Mouse (Mus musculus) intestine, embryonic 14.5 days (tissue): ENCODE measurements around the gene Lbhd1. TPM values are rescaled to one million over a fixed set of nuclear protein-coding genes. Genes with fewer than 3 reads are reported as not detected.
"Not testable (repeated sequence)": the region's sequence is repeated elsewhere in the genome, so short reads cannot be mapped to it uniquely, and the experiment has no call there.

Experiments used
- ATAC-seq: fragments of 200-750 bp; cut with Nextera tagmentation; replicated peaks from 2 replicates; pipeline ENCODE4 v1.8.0; 2017; ENCODE audit warnings: low read depth, moderate number of reproducible peaks, moderate TSS enrichment, moderate library complexity; ENCODE audit not compliant: low FRiP score, low TSS enrichment
- DNase-seq: peaks from one replicate; pipeline ENCODE4 v3.0.0-alpha.2; 2018; ENCODE audit warnings: low spot score
- H3K27ac ChIP-seq: fragments of 300-500 bp; sonication (generic); 2 replicates; pipeline ENCODE4 v1.5.1; 2014; ENCODE audit warnings: low read depth, mild to moderate bottlenecking, control low read depth
- H3K27me3 ChIP-seq: fragments of 300-500 bp; sonication (generic); replicated peaks from 2 replicates; pipeline ENCODE4 v1.6.1; 2014; ENCODE audit warnings: low read length, control low read depth; ENCODE audit not compliant: control insufficient read depth, insufficient read depth
- H3K36me3 ChIP-seq: fragments of 300-500 bp; sonication (generic); 2 replicates; pipeline ENCODE4 v1.6.1; 2014; ENCODE audit warnings: low read length, control low read depth; ENCODE audit not compliant: control insufficient read depth, insufficient read depth
- H3K4me1 ChIP-seq: fragments of 300-500 bp; sonication (generic); replicated peaks from 2 replicates; pipeline ENCODE4 v1.6.1; 2014; ENCODE audit warnings: low read length, control low read depth, mixed read lengths; ENCODE audit not compliant: control insufficient read depth, insufficient read depth
- H3K4me2 ChIP-seq: fragments of 300-500 bp; sonication (generic); 2 replicates; pipeline ENCODE4 v1.6.1; 2014; ENCODE audit warnings: low read length
- H3K4me3 ChIP-seq: fragments of 300-500 bp; sonication (generic); 2 replicates; pipeline ENCODE4 v1.5.1; 2014; ENCODE audit warnings: low read depth, low read length, control low read depth, mixed read lengths
- H3K9ac ChIP-seq: fragments of 300-500 bp; sonication (generic); 2 replicates; pipeline ENCODE4 v1.6.1; 2014; ENCODE audit warnings: mild to moderate bottlenecking, low read length
- H3K9me3 ChIP-seq: fragments of 300-500 bp; sonication (generic); 2 replicates; pipeline ENCODE4 v1.6.1; 2016; ENCODE audit warnings: low read length, control low read depth; ENCODE audit not compliant: control insufficient read depth
- WGBS: fragments of 180-500 bp; shearing (Covaris S2); extraction: QIAGEN DNeasy Blood & Tissue Kit; methylation state at CpG from one replicate; pipeline ENCODE4 v1.1.7; 2014; 5-methylcytosine and 5-hydroxymethylcytosine counted together
- polyA plus RNA-seq: library from polyadenylated mRNA; unstranded; fragments of >200 nt; fragmentation: Nextera tagmentation; extraction: Ambion mirVana; gene quantifications from 2 replicates; pipeline ENCODE4 v1.2.1, GENCODE M21; 2014

Lbhd1 gene
- polyA plus RNA-seq, 1 experiment from 2014 or later: 79.2 TPM

DNA sequence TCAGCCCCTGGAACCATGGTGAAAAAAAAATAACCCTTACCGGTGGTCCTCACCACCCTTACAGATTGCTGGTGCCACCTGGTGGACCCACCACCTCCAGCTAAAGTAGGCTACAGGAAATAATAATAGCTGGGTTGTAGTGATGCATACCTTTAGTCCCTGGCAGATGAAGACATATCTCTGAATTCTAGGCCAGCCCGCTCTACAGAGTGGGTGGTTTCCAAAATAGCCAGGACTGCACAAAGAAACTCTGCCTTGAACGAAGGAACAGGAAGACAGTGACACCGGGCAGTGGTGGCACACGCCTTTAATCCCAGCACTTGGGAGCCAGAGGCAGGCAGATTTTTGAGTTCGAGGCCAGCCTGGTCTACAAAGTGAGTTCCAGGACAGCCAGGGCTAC is 19.3 kb upstream of the Lbhd1 start:
- H3K36me3 ChIP-seq: no peaks in the 10 kb centered on the region
- DNase-seq (no peak), ATAC-seq (no peak)
- 85% methylated on average over 6 of the region's 6 CpGs for WGBS
- no peaks in the 10 kb centered on the region for H3K9me3 ChIP-seq
- no peaks in the 10 kb centered on the region for H3K4me1 ChIP-seq
- no peak overlapping the region for H3K4me2 ChIP-seq
- H3K27me3 ChIP-seq: no peaks in the 10 kb centered on the region
- no peak overlapping the region for H3K9ac ChIP-seq
- no peak overlapping the region for H3K27ac ChIP-seq
- no peak overlapping the region for H3K4me3 ChIP-seq

DNA sequence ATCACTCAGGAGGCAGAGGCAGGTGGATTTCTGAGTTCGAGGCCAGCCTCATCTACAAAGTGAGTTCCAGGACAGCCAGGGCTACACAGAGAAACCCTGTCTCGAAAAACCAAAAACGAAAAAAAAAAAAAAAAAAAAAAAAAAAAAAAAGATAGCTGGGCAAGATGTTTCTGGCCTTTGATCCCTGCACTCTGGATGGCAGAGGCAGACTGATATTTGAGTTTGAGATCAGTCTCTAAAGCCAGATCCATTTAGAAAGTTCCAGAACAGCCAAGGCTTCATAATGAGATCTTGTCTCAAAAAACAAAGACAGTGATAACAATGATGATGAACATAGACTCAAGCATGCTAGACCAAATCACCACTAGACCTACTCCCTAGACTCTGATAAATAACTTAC is 13.2 kb upstream of the Lbhd1 start:
- not testable (repeated sequence) for H3K4me3 ChIP-seq

DNA sequence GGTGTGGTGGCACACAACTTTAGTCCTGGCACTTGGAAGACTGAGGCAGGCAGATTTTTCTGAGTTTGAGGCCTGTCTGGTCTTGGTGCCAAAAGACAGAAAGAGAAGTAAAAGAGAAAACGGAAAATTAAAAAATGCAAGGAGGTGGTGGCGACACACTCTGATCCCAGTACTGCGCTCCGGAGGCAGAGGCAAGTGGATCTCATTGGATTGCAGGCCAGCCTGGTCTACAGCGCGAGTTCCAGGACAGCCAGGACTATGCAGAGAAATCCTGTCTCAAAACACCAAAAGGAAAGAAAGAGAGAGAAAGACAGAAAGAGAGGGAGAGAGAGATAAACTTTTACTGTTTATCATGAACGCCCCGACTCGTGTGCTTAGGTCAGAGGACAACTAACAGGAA is 12.7 kb upstream of the Lbhd1 start:
- 52% methylated on average over 9 of the region's 9 CpGs for WGBS
- ATAC-seq (peak; percentile 30), DNase-seq (no peak)
- H3K9ac ChIP-seq: peak overlapping the region; percentile 90
- H3K4me1 ChIP-seq: peaks cover 7% of the 10 kb centered on the region; the same call in 1 of the 2 replicates
- H3K27ac ChIP-seq: peak overlapping the region; percentile 67
- H3K4me2 ChIP-seq: peak overlapping the region; percentile 59
- peaks cover 30% of the 10 kb centered on the region for H3K36me3 ChIP-seq
- no peaks in the 10 kb centered on the region for H3K27me3 ChIP-seq
- H3K9me3 ChIP-seq: no peaks in the 10 kb centered on the region
- peak overlapping the region; percentile 89 for H3K4me3 ChIP-seq

More for the DNA sequence above, 13.2 kb upstream of the Lbhd1 start:
- not testable (repeated sequence) for ATAC-seq, H3K4me1 ChIP-seq, H3K27ac ChIP-seq, H3K9ac ChIP-seq, DNase-seq, H3K9me3 ChIP-seq, H3K27me3 ChIP-seq
- H3K4me2 ChIP-seq: peak overlapping the region; percentile 59
- WGBS: 87% methylated on average over 3 of the region's 3 CpGs
- H3K36me3 ChIP-seq: peaks cover 25% of the 10 kb centered on the region

DNA sequence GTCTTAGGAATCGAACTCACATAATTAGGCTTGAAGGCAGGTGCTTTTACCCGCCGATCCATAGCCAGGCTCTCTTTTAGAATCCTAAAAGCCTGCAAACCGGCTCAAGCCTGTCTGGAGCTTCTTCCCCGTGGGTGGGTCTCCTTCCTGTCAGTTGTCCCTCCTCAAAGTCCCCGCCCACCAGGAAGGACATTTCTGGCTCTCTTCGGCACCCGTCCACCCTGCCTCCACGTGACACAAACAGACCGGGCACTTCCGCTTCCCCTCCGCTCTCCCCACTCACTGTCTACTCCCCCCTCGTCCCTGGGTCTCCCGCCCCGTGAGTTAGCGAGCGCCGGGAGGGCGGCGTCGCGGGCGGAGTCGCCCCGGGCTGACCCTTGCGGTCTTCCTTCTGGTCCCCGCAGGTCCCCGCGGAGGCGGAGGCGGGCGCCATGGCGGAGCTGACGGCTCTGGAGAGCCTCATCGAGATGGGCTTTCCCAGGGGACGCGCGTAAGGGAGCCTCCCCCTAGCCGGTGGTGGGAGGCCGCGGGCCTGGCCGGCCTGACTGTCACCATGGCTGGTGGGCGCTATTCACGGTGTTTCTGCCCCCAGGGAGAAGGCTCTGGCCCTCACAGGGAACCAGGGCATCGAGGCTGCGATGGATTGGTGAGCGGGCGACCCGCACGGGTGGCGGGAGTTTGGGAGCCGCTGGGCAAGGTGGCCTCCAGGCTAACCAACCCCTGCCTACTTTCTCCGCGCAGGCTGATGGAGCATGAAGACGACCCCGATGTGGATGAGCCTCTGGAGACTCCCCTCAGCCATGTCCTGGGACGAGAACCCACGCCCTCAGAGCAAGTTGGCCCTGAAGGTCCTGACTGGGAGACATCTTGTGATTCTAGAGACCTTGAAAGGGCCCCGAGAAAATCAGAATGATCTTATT is 12.0 kb upstream of the Lbhd1 start, which contains the start of gene Ubxn1:
TSS of gene Ubxn1 (plus strand) at position 230 of the 920 bp plus-strand sequence.
- WGBS: under 1% methylated on average over 59 of the region's 59 CpGs
- Histone ChIP-seq H3K36me3 (peaks cover 36% of the 10 kb centered on the region), H3K9me3 (no peaks in the 10 kb centered on the region), H3K27me3 (no peaks in the 10 kb centered on the region), H3K27ac (peak within 1 kb of the TSS; percentile 71), H3K4me3 (peak within 1 kb of the TSS; percentile 89), H3K9ac (peak within 1 kb of the TSS; percentile 90), H3K4me1 (peaks cover 7% of the 10 kb centered on the region; the same call in 1 of the 2 replicates), H3K4me2 (peak within 1 kb of the TSS; percentile 93)
- ATAC-seq (peak; percentile 97), DNase-seq (peak; percentile 97)

DNA sequence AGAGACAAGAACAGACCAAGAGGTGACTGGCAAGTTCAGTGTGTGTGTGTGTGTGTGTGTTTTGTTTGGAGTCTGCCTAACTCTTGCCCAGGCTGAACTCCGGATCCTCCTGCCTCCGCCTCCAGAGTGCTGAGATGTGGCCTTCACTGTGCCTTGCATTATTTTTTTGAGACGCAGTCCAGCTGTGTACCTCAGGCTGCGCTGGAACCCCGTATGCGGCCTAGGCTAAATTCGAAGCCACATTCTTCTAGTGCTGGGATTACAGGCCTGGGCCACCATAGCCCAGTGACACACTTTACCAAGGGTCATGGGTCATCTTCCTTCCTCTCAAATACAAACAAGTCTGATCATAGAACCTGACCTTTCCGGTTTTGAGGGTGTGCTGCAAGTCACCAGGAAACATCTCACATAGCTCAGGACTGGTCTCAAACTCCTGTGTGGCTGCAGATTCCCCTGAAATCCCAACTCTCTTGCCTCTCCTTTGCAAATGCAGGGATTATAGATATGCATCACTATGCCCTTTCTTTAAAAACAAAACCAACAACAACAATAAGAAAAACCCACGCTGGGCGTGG is 11.2 kb upstream of the Lbhd1 start:
- no peaks in the 10 kb centered on the region for H3K27me3 ChIP-seq
- peak overlapping the region; percentile 93 for H3K4me2 ChIP-seq
- peak overlapping the region; percentile 89 for H3K4me3 ChIP-seq
- DNase-seq: no peak
- H3K9ac ChIP-seq: peak overlapping the region; percentile 90
- H3K9me3 ChIP-seq: no peaks in the 10 kb centered on the region
- no peak for ATAC-seq
- peak overlapping the region; percentile 71 for H3K27ac ChIP-seq
- H3K4me1 ChIP-seq: peaks cover 7% of the 10 kb centered on the region; the same call in 1 of the 2 replicates
- 58% methylated on average over 10 of the region's 10 CpGs for WGBS
- H3K36me3 ChIP-seq: peaks cover 44% of the 10 kb centered on the region

DNA sequence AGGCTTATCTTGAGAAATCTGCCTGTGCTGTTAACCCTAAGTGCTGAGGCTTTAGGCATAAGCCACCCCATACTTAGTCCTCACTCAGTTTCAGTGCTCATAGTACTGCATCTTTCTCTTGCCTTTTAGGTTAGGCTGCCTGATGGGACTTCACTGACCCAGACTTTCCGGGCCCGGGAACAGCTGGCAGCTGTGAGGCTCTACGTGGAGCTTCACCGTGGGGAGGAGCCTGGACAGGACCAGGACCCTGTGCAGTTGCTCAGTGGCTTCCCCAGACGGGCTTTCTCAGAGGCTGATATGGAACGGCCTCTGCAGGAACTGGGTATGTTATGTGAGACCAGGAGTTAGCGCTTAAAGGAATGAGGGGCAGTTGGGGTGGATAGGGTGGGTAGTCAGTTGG is 8.5 kb upstream of the Lbhd1 start:
- H3K9me3 ChIP-seq: no peaks in the 10 kb centered on the region
- H3K4me3 ChIP-seq: no peak overlapping the region
- no peak for DNase-seq
- 91% methylated on average over 7 of the region's 7 CpGs for WGBS
- H3K9ac ChIP-seq: no peak overlapping the region
- peaks cover 53% of the 10 kb centered on the region for H3K36me3 ChIP-seq
- no peak overlapping the region for H3K4me2 ChIP-seq
- no peak for ATAC-seq
- no peaks in the 10 kb centered on the region for H3K27me3 ChIP-seq
- H3K27ac ChIP-seq: no peak overlapping the region
- peaks cover 10% of the 10 kb centered on the region for H3K4me1 ChIP-seq

DNA sequence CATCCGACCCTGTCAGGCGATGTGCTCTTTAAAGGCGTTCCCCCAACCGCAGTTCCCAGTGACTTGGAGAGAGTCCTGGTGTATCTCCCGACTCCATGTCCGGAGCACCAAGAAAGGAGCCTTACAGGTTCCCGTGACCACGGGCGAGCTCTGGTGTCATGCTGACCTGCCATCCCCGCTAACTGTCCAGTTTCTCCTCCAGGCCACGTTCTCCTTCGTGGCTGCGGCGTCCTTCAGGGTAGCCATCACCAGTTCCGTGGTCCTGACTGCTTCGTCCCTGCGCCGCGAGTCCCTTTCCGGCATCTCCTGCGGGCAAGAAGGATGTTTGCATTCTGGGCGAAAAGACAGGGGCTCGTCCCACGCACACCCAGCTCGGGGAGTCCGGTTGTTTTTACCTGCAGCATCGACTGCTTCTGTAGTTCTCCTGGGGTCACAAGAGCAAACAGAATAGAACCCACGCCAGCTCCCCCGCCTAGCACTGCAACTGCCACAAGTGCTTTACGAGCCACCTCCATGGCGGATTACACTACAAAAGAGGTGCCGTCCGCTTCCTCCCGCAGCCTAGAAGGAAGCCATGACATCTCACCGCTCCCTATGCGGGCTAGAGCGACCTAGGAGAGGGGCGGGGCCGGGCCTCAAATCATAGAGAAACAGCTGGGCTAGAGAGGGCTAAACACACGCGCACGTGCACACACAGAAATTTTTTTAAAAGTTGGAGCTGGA is 3.1 kb upstream of the Lbhd1 start, which contains the start of gene Uqcc3:
TSS of gene Uqcc3 (minus strand) at position 613 of the 723 bp plus-strand sequence.
- ATAC-seq (peak; percentile 95), DNase-seq (peak; percentile 88)
- Histone ChIP-seq H3K4me2 (peak within 1 kb of the TSS; percentile 79), H3K4me1 (peaks cover 3% of the 10 kb centered on the region), H3K4me3 (peak within 1 kb of the TSS; percentile 82), H3K36me3 (peaks cover 27% of the 10 kb centered on the region), H3K27me3 (no peaks in the 10 kb centered on the region), H3K9me3 (no peaks in the 10 kb centered on the region), H3K27ac (peak within 1 kb of the TSS; percentile 81), H3K9ac (peak within 1 kb of the TSS; percentile 92)
- under 1% methylated on average over 42 of the region's 42 CpGs for WGBS

DNA sequence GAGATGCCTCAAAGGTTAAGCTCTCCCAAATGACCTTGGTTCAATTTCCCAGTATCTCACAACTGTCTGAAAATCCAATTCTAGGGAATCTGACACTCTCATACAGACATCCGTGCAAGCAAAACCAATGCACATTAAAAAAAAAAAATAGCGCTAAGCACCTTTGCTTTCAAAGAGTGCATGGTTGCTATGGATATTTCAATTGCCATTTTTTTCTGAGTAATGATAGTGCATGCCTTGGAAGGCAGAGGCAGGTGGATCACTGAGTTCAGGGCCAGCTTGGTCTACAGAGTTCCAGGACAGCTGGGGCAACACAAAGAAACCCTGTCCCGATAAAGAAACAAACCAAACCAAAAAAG is 2.5 kb upstream of the Lbhd1 start:
- ATAC-seq: peak; percentile 12; the same call in 1 of the 2 replicates
- no peaks in the 10 kb centered on the region for H3K9me3 ChIP-seq
- peaks cover 22% of the 10 kb centered on the region for H3K36me3 ChIP-seq
- no peaks in the 10 kb centered on the region for H3K27me3 ChIP-seq
- peak overlapping the region; percentile 92 for H3K9ac ChIP-seq
- no peak overlapping the region for H3K27ac ChIP-seq
- 14% methylated on average over 3 of the region's 3 CpGs for WGBS
- DNase-seq: no peak
- H3K4me3 ChIP-seq: peak overlapping the region; percentile 82
- peak overlapping the region; percentile 79 for H3K4me2 ChIP-seq
- peaks cover 3% of the 10 kb centered on the region for H3K4me1 ChIP-seq
